Mouse (Mus musculus): ENCODE results near the gene Gm13289.
"Not testable (repeated sequence)": the region's sequence is repeated elsewhere in the genome, so short reads cannot be mapped to it uniquely, and the experiment has no call there.

- TF ChIP-seq CTCF, POLR2A (IDR thresholded peaks at IDR 0.05; ENCODE audit: extremely low read depth, insufficient read depth, low read length): not testable (repeated sequence)
These were observed 21.8 kb upstream of the Gm13289 start, which contains the start of gene Gm13271 for GRCm38 (mm10) chr4:88754818-88755340.

Data from cortical plate, adult 2 months (tissue).